Mouse (Mus musculus) induced T-regulatory cell, adult 2 months (primary cell): ENCODE results near the gene Slc38a6.

Experiments used
- DNase-seq: peaks from one replicate; pipeline ENCODE4 v3.0.0-alpha.2; 2012; ENCODE audit warnings: low read depth

The Slc38a6 gene

DNA sequence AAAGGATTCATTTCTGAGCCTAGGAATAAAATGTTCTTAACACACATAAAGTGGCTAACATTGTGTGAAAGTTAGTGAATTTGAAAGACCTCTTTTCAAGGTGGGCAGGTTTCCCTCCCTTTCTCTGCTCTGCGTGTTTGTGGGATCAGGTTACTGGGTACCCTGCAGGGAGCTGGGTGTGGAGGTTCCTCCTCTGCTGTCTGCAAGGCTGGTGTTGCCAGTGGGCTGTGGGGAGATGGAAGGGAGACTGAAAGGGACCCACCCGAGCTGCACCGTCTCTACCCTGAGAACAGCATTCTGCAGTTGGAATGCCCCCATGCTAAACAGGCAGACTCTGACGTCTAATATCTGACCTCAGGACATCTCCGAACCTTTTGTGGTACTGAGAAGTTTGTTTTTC, 70.7 kb downstream of the Slc38a6 start:
- DNase-seq: no peak

DNA sequence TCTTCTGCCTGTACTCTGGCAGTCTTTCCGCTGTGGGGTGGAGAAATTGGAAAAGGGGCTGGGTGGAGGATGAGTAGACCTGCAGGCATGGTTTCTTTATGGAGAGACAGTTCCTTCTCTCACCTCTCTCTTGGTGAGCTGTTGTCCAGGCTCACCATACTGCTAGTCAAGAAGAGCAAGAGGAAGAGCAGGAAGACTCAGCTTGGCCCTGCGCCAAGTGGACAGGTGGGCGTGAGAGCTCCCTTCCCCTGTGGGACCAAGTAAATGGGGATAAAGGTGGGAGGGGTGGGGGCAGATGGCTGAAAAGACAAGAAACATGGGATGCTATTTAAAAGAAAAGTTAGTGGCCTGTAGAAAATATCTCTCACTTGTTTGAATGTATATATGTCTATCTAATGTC, 71.2 kb downstream of the Slc38a6 start:
- DNase-seq: no peak

DNA sequence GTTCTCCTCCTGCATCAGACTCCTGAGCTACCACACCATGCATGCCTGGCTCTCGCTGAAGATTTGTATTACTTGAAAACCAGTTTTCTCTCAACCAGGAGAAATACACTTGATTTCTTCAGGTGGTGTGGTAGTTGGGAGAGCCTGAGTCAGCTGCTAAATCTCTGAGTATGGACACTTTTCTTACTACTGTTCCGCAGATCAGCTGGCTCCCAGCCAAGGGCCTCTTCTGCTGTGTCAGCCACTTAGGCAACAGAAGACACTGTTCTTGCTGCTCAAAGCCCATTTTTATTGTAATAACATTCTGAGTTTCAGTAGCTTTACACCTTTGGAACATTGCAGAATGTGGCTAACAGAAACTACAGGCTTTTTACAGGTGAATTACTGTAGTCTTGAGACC, 72.1 kb downstream of the Slc38a6 start:
- no peak for DNase-seq

DNA sequence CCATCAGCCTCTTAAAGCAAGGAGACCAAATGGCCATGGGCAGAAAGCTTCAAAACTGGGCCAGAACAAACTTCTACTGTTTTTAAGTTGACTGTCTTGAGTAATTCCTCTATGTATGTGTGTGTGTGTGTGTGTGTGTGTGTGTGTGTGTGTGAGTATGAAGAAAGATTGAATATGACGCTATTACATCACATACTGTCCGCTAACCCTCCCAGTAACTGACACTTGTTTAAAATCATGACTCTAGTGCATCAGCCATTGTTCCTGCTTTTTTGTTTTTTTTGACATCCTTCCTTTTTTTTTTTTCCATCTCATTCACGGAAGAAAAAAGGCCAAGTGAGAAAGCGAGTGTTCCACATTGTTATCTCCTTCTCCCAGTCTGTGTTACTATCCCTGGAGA, 72.9 kb downstream of the Slc38a6 start:
- DNase-seq: no peak

DNA sequence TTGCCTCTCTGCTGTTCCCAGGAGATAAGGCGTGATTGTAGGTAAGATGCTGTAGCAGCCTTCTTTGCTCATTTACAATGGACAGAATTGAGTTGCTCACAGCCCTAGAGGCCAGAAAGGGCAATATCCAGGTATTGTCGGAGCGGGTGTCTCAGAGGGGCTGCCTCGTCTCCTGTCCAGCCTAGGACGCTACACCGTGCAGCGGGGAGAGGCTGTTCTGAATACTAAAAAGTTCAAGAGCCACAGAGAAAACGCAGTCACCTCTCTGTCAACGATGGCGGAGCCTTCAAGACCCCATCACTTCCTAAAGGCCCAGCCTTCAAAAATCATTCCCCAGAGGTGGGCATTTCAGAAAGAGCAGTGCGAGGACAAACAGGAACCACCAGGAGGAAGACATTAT, 74.6 kb downstream of the Slc38a6 start:
- no peak for DNase-seq

DNA sequence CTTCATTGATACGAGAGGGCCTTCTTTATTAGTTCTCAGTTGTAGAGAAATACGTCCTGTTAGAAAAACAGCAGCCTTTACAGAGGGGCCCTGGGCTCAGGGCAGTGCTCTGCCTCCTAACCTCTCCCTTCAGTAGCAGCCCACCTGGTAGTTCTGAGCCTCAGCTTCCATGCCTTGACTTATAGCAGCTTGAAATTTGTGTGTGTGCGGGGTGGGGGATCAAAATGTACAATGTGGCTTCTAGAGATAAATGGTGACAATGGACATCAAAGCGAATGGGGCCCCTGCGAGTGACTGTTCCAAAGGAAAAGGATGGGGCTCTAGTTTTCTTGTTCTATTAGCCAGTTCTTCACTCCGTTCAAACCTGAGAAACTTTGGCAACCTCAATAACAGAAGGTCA, 76.8 kb downstream of the Slc38a6 start:
- no peak for DNase-seq

DNA sequence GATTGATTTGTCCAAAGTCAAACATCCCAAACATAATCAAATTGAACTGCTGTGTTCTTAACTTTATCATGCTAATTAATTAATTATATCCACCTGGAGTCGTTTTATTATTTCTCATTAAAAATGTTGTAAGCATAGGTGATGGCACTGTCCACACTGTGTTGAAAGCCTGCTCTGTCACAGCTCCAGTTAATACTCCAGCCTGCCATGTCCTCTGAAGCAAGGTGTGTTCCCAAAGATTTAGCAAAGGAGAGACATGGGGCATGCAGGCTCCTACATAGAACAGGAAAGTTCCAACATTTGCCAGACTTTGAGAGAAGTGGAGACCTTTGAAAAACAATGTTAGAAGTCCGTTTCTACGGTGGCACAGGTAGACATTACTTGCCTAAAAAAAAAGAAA, 77.4 kb downstream of the Slc38a6 start:
- DNase-seq: no peak

DNA sequence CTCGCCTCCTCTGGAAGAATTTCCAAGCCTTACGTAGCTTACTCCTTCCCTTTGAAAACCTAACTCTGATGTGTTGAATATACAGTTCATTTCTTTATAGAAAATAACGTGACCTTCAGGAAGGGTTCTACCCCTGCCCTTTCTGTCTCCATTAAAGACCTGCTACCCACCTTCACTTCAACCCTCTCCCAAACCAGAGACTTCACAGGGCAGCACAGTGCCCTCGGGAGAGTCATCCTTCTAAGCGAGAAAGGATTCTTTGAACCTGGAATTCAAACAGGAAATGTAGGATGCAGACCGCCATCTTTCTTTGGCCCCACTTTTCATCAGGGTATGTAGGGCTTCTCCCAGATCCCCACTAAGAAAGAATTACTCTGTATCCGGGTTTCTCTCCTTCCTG, 80.0 kb downstream of the Slc38a6 start:
- no peak for DNase-seq

DNA sequence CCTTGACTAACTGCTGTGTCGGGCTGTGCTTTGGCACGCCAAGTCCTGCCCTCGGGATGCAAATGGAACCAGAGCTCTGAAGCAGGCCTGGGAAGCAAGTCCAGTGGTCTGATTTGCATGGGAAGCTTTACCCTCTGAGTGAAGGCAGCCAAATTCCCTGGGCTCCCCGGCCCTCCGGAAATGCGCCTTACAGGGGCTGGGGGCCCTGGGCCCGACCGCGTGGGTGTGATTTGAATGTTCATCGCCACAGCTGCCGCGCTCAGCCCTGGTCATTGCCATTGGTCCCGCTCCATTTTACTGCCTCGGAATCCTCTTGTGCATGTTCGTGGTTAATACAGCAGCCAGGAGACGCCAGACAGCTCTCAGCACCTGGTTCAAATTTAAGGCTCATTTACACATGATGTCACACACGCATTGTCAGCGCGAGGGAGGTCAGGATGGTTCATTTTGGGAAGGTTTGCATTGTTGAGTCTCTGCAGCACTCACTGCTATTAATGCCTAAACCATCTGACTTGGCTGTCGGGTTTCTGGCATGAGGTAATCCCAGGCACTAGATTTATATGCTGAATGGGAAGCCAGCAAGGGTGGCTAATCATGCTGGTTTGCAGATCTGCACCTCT, 81.0 kb downstream of the Slc38a6 start:
- no peak for DNase-seq

DNA sequence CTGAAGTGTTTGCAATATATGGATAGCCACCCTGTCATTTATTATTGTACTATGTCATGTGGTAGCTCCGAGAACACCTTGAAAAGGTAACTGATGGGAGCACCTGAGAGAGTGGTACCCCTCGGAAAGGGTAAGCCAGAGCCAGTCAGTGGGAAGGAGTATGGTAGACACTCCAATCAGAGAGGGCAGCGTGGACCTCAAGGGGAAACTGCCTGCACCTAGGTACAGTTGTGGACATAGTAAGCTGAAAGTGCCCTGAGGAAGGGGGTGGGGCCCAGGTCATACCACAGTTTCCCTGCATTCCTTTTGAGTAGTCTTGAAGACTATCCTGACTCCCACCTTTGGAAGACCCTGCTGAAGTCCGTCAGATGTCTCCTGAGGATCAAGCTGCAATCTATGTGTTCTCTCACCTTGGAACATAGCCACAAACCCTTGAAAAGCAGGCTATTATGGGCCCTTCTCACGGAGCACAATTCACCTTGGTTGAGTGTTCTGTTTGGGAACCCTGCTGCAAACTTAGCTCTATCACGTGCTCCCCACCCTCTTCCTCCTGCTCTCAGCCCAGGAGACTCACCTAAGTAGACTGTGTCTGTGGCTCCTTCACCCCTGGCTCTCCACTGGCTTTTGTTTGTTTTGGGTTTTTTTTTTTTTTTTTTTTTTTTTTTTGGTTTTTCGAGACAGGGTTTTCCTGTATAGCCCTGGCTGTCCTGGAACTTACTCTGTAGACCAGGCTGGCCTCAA, 82.5 kb downstream of the Slc38a6 start:
- DNase-seq: no peak

DNA sequence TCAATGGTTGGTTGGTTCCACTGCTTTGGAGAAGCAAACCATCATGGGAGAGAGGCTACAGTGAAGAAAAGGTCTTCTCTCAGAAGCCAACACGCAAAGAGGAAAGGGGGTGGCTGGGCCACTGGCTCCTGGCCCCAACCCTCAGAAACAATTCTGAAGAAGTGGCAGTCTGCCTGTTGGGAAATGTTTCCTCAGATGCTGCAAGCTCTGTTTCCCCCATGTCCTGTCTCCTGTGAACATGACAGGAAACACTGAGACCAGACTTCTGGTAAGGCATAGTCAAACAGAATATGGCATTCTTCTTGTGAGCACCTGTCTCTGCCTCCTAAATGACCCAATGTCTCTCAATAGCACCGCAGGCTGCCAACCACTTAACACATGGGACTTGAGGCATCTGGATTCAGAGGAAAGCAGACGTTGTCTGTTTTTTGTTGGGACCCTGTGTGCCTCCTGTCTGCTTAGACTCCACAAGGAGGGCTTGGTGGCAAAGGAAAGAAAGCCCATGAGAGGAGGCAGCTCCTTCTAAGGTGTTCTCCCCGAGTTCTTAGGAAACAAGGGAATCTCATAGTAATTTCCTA, 83.9 kb downstream of the Slc38a6 start:
- no peak for DNase-seq

DNA sequence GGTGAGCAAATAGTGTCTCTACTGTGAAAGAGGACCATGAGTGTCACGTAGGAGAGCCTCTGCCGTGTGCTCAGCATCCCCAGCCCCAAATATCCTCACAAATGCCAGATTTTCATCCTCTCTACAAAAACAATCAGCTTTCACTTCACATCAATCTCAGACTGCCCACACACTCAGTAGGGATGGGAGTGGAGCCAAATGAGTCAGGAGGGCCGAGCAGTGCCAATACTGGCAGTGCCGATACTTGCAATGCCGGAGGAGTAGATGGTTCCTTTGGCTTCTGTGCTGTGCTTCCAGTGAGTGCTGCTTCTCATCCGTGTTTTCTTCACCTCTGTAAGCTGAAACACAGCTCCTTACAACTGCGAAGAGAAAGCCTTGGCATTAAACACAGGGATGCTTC, 84.6 kb downstream of the Slc38a6 start:
- DNase-seq: no peak

DNA sequence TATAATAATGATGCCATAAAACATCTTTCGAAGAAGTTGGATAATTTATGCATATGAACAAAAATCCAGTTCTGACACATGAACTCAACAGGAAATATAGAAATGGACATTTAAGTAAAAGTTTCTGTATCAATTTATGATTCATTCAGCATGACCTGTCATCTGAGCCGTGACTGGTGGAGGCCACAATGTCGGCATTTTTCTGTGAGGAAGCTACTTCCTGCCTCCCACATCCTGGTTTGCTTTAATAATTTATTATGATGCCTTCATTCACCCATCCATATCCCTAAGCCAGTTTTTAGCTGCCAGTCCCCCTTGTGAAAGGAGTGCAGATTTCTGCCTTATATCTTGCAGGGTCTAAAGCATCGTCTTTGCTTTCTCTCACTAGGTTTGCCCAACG, 91.4 kb downstream of the Slc38a6 start:
- DNase-seq: no peak

DNA sequence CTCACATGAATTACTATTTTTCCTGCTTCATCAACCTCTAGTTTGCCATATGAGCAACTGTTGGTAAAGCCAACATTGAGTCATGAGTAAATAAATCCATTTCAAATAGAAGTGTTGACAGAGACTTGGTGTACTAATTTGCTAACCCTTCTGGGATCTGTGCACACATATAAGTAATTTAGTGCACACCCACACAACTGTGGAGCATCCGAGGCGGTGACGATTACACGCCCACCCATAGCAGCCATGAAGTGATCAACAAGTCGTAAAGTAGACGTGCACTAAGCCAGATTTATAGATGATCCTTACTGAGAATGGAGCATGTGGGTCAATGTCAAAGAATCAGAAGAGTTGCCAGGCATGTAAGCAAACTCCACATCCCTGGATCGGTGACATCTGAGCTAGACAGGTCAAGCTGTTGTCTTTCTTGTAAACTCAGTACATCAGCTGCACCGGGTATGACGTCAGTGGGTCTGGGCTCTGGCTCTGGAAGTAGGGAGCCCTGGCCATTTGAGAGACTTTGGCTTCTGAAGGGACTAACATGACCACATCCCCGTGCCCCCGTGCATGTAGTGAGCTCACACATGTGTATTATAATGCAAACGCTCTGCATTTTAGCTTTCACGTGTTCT, 92.3 kb downstream of the Slc38a6 start:
- DNase-seq: no peak

DNA sequence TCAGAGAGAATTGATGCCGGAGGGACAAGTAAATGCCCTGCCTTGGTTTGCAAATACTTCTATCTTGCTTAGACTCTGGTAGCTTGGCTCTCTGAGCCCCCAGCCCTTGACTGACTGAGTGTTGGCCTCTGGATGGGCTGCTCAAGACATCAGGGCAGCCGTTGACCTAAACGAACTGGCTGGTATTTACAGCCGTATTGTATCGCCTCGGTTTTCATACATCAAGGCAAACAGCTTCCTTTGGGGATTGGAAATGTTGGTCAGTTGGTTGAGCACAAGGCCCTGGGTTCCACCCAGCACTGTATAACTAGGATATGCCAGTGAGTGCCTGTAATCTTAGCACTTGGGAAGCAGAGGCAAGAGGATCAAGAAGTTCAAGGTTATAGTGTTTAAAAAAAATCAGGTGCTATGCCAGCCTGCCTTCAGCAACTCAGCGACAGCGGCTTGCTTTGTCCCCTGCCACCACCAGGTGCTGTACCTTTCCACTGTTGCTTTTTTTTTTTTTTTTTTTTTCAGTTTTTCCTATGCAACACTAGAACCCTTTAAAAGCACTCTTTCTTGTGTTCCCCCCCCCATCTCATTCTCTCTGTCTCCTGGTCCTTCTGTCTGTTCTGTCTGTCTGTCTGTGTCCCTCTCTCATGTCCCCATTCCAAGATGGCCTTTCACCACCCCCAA, 94.2 kb downstream of the Slc38a6 start:
- no peak for DNase-seq

DNA sequence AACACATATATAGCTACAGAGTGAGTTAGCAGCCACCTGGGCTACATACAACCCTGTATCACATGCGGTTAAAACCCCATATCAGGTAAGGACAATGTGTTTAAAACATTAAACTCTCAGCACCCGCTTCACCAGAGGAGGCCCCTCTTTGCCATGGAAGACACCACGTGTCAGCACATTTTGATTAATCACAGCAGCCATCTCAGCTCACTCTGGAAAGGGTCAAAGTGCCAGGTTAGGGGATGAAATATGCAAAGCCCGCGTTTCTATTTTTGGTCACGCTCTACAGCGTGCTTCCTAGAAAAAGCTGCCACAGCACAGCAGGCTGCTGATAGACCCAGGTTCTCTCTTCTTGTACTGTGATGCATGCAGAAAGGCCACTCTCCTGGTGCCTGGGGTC, 94.9 kb downstream of the Slc38a6 start:
- DNase-seq: no peak

DNA sequence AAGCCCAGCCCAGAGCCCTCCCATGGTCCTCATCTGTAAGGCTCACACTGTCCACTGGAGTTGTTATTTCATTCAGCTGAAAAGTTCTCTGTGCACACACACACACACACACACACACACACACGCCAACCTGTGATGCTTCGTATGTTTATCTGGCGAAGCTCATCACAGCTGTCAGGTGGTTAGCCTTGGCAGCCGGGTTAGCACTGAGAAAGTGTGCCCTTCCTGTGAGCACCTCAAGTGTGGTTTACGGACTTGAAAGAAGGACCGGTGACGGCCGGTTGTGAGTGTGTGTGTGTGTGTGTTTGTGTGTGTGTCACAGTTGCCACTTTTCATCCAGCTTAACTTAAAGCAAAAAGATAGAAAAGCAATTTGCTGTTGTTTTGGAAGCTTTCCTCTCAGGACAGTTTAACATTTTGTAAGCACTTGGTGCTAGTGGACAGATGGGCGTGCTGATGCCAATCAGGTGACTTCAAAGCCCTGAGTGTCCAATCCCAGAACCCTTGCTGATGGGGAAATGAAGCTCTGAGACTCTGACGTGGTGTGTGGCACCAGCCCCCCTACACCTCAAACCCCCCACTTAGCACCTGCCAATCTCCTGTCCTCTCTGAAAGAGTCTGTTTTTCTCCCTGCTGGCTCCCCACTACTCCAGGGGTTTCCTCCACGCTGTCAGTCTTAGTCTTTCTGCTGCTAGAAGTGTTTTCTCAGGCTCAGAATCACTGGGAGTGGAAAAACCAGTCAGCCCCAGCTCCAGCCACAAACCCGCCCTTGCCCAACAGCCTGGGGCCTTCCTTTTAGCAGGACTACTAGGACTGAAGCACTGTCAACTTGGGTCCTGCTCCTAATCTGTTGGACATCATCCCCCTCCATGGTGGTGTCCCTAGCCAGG, 96.0 kb downstream of the Slc38a6 start:
- DNase-seq: peak; percentile 17

DNA sequence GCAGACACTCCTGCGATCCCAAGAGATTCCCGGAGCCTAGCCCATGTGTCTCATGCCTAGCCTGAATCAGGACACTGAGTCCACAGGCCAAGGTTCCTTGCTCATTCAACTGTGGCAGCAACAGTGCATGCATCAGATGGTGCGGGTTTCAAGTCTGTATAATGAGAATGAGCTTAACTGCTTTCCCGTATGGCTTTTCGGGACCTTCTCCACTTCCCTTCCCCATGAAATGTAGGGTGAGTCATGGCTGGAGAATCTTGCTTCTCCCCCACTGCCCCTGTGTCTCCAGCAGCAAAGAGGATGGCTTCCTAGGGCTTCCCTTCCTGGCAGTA, 96.6 kb downstream of the Slc38a6 start:
- DNase-seq: no peak

DNA sequence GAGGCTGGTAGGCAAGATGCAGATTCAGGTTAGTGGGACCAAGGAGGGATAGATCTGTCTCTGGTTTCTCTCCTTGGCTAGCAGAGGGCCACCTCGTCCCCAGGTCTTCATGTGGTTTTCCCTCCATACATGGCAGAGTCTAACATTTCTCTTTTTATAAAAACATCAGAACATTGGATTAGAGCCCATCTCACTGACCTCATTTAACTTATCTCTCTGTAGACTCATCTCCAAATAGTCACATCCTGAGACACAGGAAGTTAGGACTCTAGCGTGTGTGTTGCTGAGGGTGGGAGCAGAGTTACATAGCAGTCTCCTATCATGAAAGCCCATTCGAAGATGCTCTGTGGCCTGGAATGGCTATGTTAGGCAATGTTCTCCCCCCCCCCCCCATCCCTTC, 97.3 kb downstream of the Slc38a6 start:
- no peak for DNase-seq

DNA sequence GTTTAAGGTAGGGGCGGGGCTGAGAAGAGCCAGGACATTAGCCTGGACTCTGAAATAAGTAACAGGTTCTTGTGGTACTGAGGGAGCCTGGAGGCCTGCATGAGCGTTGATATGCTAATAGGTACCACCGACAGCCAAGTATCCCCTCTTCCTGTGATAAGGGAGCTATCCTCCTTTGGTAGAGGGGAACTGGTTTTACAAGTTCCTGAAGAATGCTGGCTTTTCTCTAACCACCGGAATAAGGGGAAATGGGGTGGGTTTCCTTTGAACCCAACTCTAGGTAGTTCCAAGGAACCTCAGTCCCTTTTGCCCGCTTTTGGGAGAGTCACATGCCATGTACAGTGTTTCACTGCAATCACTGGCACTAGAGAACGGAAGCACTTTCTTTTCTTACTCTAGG, 98.2 kb downstream of the Slc38a6 start:
- DNase-seq: no peak

DNA sequence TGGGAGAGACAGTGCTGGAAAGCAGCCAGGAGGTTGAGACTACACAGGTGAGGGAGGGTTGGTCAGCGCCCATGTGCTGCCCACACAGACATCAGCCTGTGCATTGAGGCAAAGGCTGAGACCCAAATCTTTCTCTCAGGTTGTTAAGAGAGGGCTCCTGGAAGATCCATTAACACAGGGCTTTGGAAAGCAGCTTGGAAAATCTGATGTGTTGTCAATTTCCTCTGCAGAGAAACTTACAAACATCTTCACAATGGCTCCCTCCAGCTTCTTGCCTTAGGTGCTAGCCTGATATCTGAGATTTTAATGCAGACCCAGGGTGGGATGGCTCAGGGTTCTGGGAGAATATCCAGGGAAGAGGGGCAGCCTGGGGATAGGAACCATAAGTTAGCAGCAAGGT, 105.9 kb downstream of the Slc38a6 start:
- DNase-seq: no peak

DNA sequence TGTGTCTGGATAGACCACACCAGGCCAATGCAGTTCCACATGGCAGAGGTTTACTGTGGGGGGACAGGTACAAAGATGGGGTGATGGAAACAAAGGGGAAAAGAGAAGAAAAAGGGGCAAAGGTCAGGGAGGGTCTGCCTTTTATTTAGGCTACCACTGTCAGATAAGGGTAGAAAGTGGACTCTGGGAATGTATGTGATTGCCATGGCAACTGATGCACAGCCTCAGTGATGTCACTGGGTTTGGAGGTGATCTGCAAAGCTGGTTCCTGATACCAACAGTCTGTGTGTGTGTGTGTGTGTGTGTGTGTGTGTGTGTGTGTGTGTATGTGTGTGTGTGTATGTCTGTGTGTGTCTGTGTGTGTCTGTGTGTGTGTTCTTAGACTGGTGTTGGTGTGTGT, 106.4 kb downstream of the Slc38a6 start:
- DNase-seq: no peak
